Mouse (Mus musculus) bone marrow, adult 2 months (tissue): ENCODE results near the gene Dpp9.
A peak's percentile ranks its signal among the peaks of the same experiment; 100 is the strongest.

Source experiments
- CTCF ChIP-seq: fragments of 200-500 bp; IDR thresholded peaks from 2 replicates; pipeline ENCODE4 v1.5.1; 2011; ENCODE audit warnings: low read length, control low read depth; ENCODE audit not compliant: control insufficient read depth, insufficient read depth
- POLR2A ChIP-seq: fragments of 200-500 bp; IDR thresholded peaks from 2 replicates; pipeline ENCODE4 v1.6.1; 2011; ENCODE audit warnings: low read depth, mild to moderate bottlenecking, control low read depth, low read length, borderline replicate concordance; ENCODE audit not compliant: control insufficient read depth

GRCm38 (mm10) chr17:56218377-56219191 lies at the start of gene Dpp9:
- TF ChIP-seq CTCF: 0 out of 2 replicates have a peak, but pooled peaks have one; percentile 12
- TF ChIP-seq POLR2A: peak; percentile 6; the same call in 1 of the 2 replicates
